Mouse (Mus musculus): ENCODE data around the gene Spem1. TPM values are rescaled to one million over a fixed set of nuclear protein-coding genes. Genes with fewer than 3 reads are reported as not detected.

The Spem1 gene
- polyA plus RNA-seq, 1 experiment: not detected

DNA sequence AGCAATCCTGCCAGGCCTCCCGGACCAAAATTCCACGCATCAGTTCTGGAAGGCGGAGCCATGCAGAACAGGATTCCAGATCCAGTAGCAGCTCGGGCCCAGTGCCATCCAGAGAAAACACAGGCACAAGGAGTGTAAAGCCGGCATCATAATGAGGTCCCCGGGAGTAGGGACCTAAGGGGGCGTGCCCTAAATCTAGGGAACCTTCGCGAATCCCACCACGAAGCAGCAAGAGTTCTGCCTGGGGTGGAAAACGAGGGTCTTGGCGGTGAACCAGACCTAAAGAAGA lies 17.4 kb downstream of the Spem1 start:
- peak overlapping the region; percentile 76 for H3K4me3 ChIP-seq (ENCODE audit: low read depth, low read length)
- H3K27ac ChIP-seq (ENCODE audit: insufficient read depth, low read length): no peak overlapping the region
- H3K4me1 ChIP-seq (ENCODE audit: control insufficient read depth, insufficient read depth, low read length): no peaks in the 10 kb centered on the region
- no peaks in the 10 kb centered on the region for H3K9me3 ChIP-seq (replicated peaks; ENCODE audit: control insufficient read depth, insufficient read depth, low read length, poor library complexity, severe bottlenecking)
- peak overlapping the region; percentile 90 for H3K9ac ChIP-seq (ENCODE audit: low read depth, poor library complexity, severe bottlenecking)
- H3K36me3 ChIP-seq (ENCODE audit: control insufficient read depth, insufficient read depth, low read length, poor library complexity, severe bottlenecking): no peaks in the 10 kb centered on the region
- H3K27me3 ChIP-seq (ENCODE audit: control insufficient read depth, insufficient read depth, low read length, poor library complexity, severe bottlenecking): peaks cover 12% of the 10 kb centered on the region
- no peak for TF ChIP-seq EP300 (IDR thresholded peaks at IDR 0.05; ENCODE audit: insufficient read depth, low read depth, low read length)
- TF ChIP-seq POLR2A (IDR thresholded peaks at IDR 0.05; ENCODE audit: insufficient read depth, low read length): no peak
- TF ChIP-seq CTCF (IDR thresholded peaks at IDR 0.05; ENCODE audit: low read depth, low read length): no peak

DNA sequence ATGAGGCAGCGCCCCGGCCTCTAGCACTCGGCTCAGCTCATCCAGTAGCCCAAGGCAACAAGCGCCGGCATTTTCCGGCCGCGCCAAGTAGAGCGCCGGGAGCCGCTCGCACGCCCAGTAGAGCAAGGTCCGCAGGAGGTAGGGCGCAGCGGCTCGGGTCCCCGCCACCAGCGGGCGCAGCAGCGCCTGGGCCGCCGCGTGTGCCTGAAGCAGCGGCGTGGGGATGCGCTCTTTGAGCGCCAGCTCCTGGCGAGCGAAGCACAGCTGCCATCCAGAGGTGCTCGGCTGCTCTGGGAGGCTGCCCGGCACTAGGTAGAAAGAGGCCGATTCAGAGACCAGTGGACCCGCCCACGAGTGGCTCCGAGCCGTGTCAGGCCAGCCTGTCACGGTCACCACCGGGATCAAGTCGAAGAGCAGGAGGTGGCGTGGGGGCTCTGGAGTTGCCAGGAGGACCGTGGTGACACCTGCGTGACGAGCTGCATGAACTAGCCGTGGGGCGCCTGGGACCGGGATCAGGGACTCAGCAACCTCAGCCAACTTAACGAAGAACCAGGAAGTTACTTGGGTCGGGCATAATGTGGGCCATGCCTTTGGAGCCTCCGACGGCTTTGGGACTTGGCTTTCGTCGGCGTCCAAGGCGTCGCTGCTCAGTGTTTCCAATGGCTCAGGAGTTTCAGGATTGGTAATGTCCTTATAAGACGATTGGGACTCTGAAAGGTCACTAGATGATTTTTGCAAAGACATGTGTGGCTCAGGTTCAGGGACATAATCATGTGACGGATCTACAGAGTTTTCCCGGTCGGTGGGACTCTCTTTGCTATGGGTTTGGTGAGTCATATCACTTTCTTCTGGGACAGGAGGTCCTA lies 18.0 kb downstream of the Spem1 start:
- no peaks in the 10 kb centered on the region for H3K4me1 ChIP-seq (ENCODE audit: control insufficient read depth, insufficient read depth, low read length)
- peak overlapping the region; percentile 90 for H3K9ac ChIP-seq (ENCODE audit: low read depth, poor library complexity, severe bottlenecking)
- peaks cover 12% of the 10 kb centered on the region for H3K27me3 ChIP-seq (ENCODE audit: control insufficient read depth, insufficient read depth, low read length, poor library complexity, severe bottlenecking)
- H3K9me3 ChIP-seq (replicated peaks; ENCODE audit: control insufficient read depth, insufficient read depth, low read length, poor library complexity, severe bottlenecking): no peaks in the 10 kb centered on the region
- TF ChIP-seq EP300 (IDR thresholded peaks at IDR 0.05; ENCODE audit: insufficient read depth, low read depth, low read length) (no peak), CTCF (IDR thresholded peaks at IDR 0.05; ENCODE audit: low read depth, low read length) (peak; percentile 41), POLR2A (IDR thresholded peaks at IDR 0.05; ENCODE audit: insufficient read depth, low read length) (no peak)
- H3K4me3 ChIP-seq (ENCODE audit: low read depth, low read length): peak overlapping the region; percentile 76
- no peaks in the 10 kb centered on the region for H3K36me3 ChIP-seq (ENCODE audit: control insufficient read depth, insufficient read depth, low read length, poor library complexity, severe bottlenecking)
- H3K27ac ChIP-seq (ENCODE audit: insufficient read depth, low read length): no peak overlapping the region

DNA sequence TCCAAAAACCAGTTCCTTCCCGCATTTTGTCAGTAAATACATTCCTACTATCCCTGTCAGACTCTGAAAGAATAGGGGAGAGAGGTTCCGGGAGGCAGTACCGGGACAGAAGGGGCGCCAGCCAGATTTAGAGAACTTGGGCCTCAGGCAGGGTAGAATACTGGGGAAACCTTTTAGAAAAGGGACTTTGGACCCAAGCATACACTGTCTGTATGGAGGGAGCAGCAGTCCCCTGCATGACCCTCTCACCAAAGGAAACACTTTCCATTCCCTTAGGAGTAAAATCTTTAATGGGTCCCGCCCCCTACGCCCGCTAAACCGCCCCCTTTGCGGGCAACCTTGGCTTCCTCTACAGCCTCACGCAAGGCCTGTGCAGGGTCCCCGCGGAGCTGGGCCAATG lies 18.7 kb downstream of the Spem1 start:
- peak overlapping the region; percentile 90 for H3K9ac ChIP-seq (ENCODE audit: low read depth, poor library complexity, severe bottlenecking)
- no peaks in the 10 kb centered on the region for H3K4me1 ChIP-seq (ENCODE audit: control insufficient read depth, insufficient read depth, low read length)
- no peaks in the 10 kb centered on the region for H3K9me3 ChIP-seq (replicated peaks; ENCODE audit: control insufficient read depth, insufficient read depth, low read length, poor library complexity, severe bottlenecking)
- H3K36me3 ChIP-seq (ENCODE audit: control insufficient read depth, insufficient read depth, low read length, poor library complexity, severe bottlenecking): no peaks in the 10 kb centered on the region
- H3K27ac ChIP-seq (ENCODE audit: insufficient read depth, low read length): no peak overlapping the region
- H3K4me3 ChIP-seq (ENCODE audit: low read depth, low read length): peak overlapping the region; percentile 76
- TF ChIP-seq CTCF (IDR thresholded peaks at IDR 0.05; ENCODE audit: low read depth, low read length) (no peak), POLR2A (IDR thresholded peaks at IDR 0.05; ENCODE audit: insufficient read depth, low read length) (no peak), EP300 (IDR thresholded peaks at IDR 0.05; ENCODE audit: insufficient read depth, low read depth, low read length) (no peak)
- H3K27me3 ChIP-seq (ENCODE audit: control insufficient read depth, insufficient read depth, low read length, poor library complexity, severe bottlenecking): peaks cover 12% of the 10 kb centered on the region

DNA sequence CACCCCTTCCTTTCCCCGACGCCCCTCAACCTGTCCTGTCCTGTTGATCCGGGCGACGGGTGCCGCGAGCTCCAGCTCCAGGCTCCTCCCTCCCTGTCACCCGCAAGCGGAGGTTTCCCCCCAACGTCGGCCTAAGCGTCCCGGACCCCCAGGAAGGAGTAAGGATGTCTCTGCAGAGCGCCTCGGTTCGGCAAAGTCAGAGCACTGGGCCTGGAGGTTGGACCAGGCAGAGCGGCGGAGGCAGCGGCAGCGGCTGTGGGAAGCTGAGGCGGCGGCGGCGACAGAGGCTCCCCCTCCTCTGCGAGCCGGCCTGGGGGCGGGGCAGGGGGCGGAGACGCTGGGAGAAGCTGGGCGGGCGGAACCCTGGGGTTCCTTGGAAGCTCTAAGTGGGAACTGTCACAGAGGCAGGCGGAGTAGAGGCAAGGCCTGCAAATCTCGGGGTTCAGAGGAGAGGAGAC lies 19.3 kb downstream of the Spem1 start:
- H3K27me3 ChIP-seq (ENCODE audit: control insufficient read depth, insufficient read depth, low read length, poor library complexity, severe bottlenecking): peaks cover 12% of the 10 kb centered on the region
- H3K36me3 ChIP-seq (ENCODE audit: control insufficient read depth, insufficient read depth, low read length, poor library complexity, severe bottlenecking): no peaks in the 10 kb centered on the region
- no peak for TF ChIP-seq CTCF (IDR thresholded peaks at IDR 0.05; ENCODE audit: low read depth, low read length)
- peak overlapping the region; percentile 75 for H3K9ac ChIP-seq (ENCODE audit: low read depth, poor library complexity, severe bottlenecking)
- no peaks in the 10 kb centered on the region for H3K9me3 ChIP-seq (replicated peaks; ENCODE audit: control insufficient read depth, insufficient read depth, low read length, poor library complexity, severe bottlenecking)
- peak overlapping the region; percentile 91 for H3K4me3 ChIP-seq (ENCODE audit: low read depth, low read length)
- H3K27ac ChIP-seq (ENCODE audit: insufficient read depth, low read length): no peak overlapping the region
- no peaks in the 10 kb centered on the region for H3K4me1 ChIP-seq (ENCODE audit: control insufficient read depth, insufficient read depth, low read length)

DNA sequence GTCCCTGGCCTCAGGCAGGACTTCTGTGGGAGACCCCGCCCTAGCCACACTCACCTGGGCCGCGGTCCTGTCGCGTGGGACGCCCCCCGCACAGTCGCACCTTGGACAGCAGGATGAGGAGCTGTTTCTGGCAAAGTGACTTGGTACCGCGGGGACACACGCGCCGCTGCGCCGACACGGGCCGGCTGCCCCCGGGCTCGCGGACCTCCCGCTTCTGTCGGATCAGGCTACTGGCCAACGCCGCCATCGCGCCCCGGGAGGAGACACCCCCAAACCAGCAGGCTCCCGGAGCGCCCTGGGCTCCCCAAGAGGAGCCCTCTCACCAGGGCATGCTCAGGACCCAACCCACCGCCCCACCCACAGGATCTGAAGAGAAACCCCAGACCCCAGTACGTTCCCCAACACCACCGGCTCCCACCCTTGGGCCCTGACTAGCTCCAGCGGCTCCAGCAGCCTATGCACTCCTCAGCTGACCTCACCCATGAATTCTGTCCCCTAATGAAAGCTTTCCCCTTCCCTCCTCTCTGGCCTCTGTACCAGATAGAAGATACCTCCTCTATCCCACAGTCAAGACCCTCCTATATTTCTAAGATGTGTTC lies 20.5 kb downstream of the Spem1 start, which contains the start of gene Fgf11:
TSS of gene Fgf11 (minus strand) at position 479 of the 599 bp plus-strand sequence.
- no peaks in the 10 kb centered on the region for H3K4me1 ChIP-seq (ENCODE audit: control insufficient read depth, insufficient read depth, low read length)
- H3K27me3 ChIP-seq (ENCODE audit: control insufficient read depth, insufficient read depth, low read length, poor library complexity, severe bottlenecking): peaks cover 12% of the 10 kb centered on the region
- H3K36me3 ChIP-seq (ENCODE audit: control insufficient read depth, insufficient read depth, low read length, poor library complexity, severe bottlenecking): no peaks in the 10 kb centered on the region
- peak within 1 kb of the TSS; percentile 75 for H3K9ac ChIP-seq (ENCODE audit: low read depth, poor library complexity, severe bottlenecking)
- TF ChIP-seq POLR2A (IDR thresholded peaks at IDR 0.05; ENCODE audit: insufficient read depth, low read length) (no peak), EP300 (IDR thresholded peaks at IDR 0.05; ENCODE audit: insufficient read depth, low read depth, low read length) (no peak), CTCF (IDR thresholded peaks at IDR 0.05; ENCODE audit: low read depth, low read length) (no peak)
- no peak within 1 kb of the TSS for H3K27ac ChIP-seq (ENCODE audit: insufficient read depth, low read length)
- no peaks in the 10 kb centered on the region for H3K9me3 ChIP-seq (replicated peaks; ENCODE audit: control insufficient read depth, insufficient read depth, low read length, poor library complexity, severe bottlenecking)
- H3K4me3 ChIP-seq (ENCODE audit: low read depth, low read length): peak within 1 kb of the TSS; percentile 91

All from ES-Bruce4 (cell line).